Mouse (Mus musculus): Measurements from ENCODE around the gene Fstl4.

- TF ChIP-seq CTCF (IDR thresholded peaks at IDR 0.05; ENCODE audit: low read depth) (no peak), EP300 (IDR thresholded peaks at IDR 0.05; ENCODE audit: low read depth) (no peak)
Observed at GRCm38 (mm10) chr11:53054151-53054550, 289.7 kb downstream of the Fstl4 start.

All from liver, postnatal 0 days (tissue).